Mouse (Mus musculus) heart, embryonic 11.5 days (tissue): ENCODE measurements at regions not wholly inside any gene's neighbourhood (a gene's known extent, or its start where the extent isn't known, plus 50 kb on each side); places are given as distances from the start of the nearest gene placed in this dataset.

ENCODE experiments used
- ATAC-seq: fragments of 200-750 bp; cut with Nextera tagmentation; replicated peaks from 2 replicates; pipeline ENCODE4 v1.8.0; 2017; ENCODE audit warnings: moderate library complexity; ENCODE audit not compliant: insufficient number of reproducible peaks, low FRiP score, low TSS enrichment
- H3K27ac ChIP-seq: fragments of 300-500 bp; sonication (generic); 2 replicates; pipeline ENCODE4 v1.5.1; 2014; ENCODE audit warnings: mild to moderate bottlenecking, low read depth, low read length
- H3K27me3 ChIP-seq: fragments of 300-500 bp; sonication (generic); 2 replicates; pipeline ENCODE4 v1.6.1; 2014; ENCODE audit warnings: mild to moderate bottlenecking, low read length, mixed read lengths; ENCODE audit not compliant: control insufficient read depth, insufficient read depth
- H3K36me3 ChIP-seq: fragments of 300-500 bp; sonication (generic); 2 replicates; pipeline ENCODE4 v1.6.1; 2014; ENCODE audit warnings: mild to moderate bottlenecking, low read length, moderate library complexity, mixed read lengths; ENCODE audit not compliant: control insufficient read depth, insufficient read depth
- H3K4me1 ChIP-seq: fragments of 300-500 bp; sonication (generic); 2 replicates; pipeline ENCODE4 v1.6.1; 2014; ENCODE audit warnings: low read length; ENCODE audit not compliant: control insufficient read depth, insufficient read depth
- H3K4me2 ChIP-seq: fragments of 300-500 bp; sonication (generic); 2 replicates; pipeline ENCODE4 v1.6.1; 2014; ENCODE audit warnings: mild to moderate bottlenecking, moderate library complexity
- H3K4me3 ChIP-seq: fragments of 300-500 bp; sonication (generic); 2 replicates; pipeline ENCODE4 v1.5.1; 2014; ENCODE audit warnings: low read depth, low read length
- H3K9ac ChIP-seq: fragments of 300-500 bp; sonication (generic); 2 replicates; pipeline ENCODE4 v1.6.1; 2014; ENCODE audit warnings: mild to moderate bottlenecking, low read depth, low read length, moderate library complexity
- H3K9me3 ChIP-seq: fragments of 300-500 bp; sonication (generic); replicated peaks from 2 replicates; pipeline ENCODE4 v1.6.1; 2016; ENCODE audit warnings: low read length; ENCODE audit not compliant: control insufficient read depth
- whole genome bisulfite sequencing: fragments of 180-500 bp; shearing (Covaris S2); extraction: QIAGEN DNeasy Blood & Tissue Kit; methylation state at CpG from one replicate; pipeline ENCODE4 v1.1.7; 2014; ENCODE audit not compliant: insufficient replicate concordance; 5-methylcytosine and 5-hydroxymethylcytosine counted together

- WGBS, result 58% methylated on average over 4 of the region's 4 CpGs
- Histone ChIP-seq H3K27ac (peak overlapping the region; percentile 52; the same call in 1 of the 2 replicates), H3K9ac (no peak overlapping the region), H3K27me3 (no peaks in the 10 kb centered on the region), H3K9me3 (no peaks in the 10 kb centered on the region), H3K36me3 (no peaks in the 10 kb centered on the region), H3K4me1 (peaks cover 14% of the 10 kb centered on the region), H3K4me3 (no peak overlapping the region), H3K4me2 (no peak overlapping the region)
- ATAC-seq, result no peak
Observed at GRCm38 (mm10) chr16:91970461-91970860, 87.6 kb upstream of the Mrps6 start.

GRCm38 (mm10) chr16:91973183-91973582, 84.9 kb upstream of the Mrps6 start:
- Histone ChIP-seq H3K9ac (no peak overlapping the region), H3K27ac (no peak overlapping the region), H3K4me1 (peaks cover 15% of the 10 kb centered on the region), H3K4me2 (no peak overlapping the region), H3K36me3 (no peaks in the 10 kb centered on the region), H3K9me3 (no peaks in the 10 kb centered on the region), H3K27me3 (no peaks in the 10 kb centered on the region), H3K4me3 (no peak overlapping the region)
- no peak for ATAC-seq
- WGBS, result 90% methylated on average over 8 of the region's 9 CpGs

- Histone ChIP-seq H3K4me2 (no peak overlapping the region), H3K9me3 (no peaks in the 10 kb centered on the region), H3K27ac (no peak overlapping the region), H3K27me3 (no peaks in the 10 kb centered on the region), H3K4me3 (no peak overlapping the region), H3K4me1 (peaks cover 9% of the 10 kb centered on the region), H3K9ac (no peak overlapping the region), H3K36me3 (no peaks in the 10 kb centered on the region)
- WGBS, result 60% methylated on average over 8 of the region's 8 CpGs
- no peak for ATAC-seq
Observed at GRCm38 (mm10) chr16:91976194-91976805, 81.8 kb upstream of the Mrps6 start.

DNA sequence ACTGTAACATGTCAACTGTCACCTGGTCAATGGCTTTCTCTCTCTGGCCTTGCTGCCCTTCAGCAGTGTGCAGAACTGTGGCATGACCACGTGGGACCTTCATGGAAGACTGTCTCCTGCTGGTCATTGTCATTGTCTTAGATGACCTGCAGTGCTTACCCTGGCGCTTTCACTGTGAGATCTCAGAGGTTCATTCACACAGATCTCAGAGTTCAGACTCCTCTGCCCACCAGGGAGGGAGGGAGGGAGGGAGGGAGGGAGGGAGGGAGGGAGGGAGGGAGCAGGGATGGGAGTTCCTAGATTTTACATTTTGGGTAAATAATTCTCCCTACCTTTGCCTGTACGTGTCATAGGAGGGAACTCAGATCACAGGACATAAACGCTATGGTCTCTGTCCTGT, 79.6 kb upstream of the Mrps6 start:
- Histone ChIP-seq H3K27ac (peak overlapping the region; percentile 71), H3K9ac (peak overlapping the region; percentile 49; the same call in 1 of the 2 replicates), H3K36me3 (no peaks in the 10 kb centered on the region), H3K4me3 (no peak overlapping the region), H3K4me2 (no peak overlapping the region; the same call in 1 of the 2 replicates), H3K27me3 (no peaks in the 10 kb centered on the region), H3K9me3 (no peaks in the 10 kb centered on the region), H3K4me1 (peaks cover 11% of the 10 kb centered on the region)
- WGBS, result 21% methylated on average over 4 of the region's 4 CpGs
- ATAC-seq, result no peak

GRCm38 (mm10) chr16:91978846-91979245, 79.2 kb upstream of the Mrps6 start:
- WGBS, result 30% methylated on average over 5 of the region's 5 CpGs
- Histone ChIP-seq H3K9ac (peak overlapping the region; percentile 49; the same call in 1 of the 2 replicates), H3K36me3 (no peaks in the 10 kb centered on the region), H3K4me2 (no peak overlapping the region; the same call in 1 of the 2 replicates), H3K27me3 (no peaks in the 10 kb centered on the region), H3K4me1 (peaks cover 11% of the 10 kb centered on the region), H3K27ac (peak overlapping the region; percentile 71), H3K4me3 (no peak overlapping the region), H3K9me3 (no peaks in the 10 kb centered on the region)
- ATAC-seq, result no peak

DNA sequence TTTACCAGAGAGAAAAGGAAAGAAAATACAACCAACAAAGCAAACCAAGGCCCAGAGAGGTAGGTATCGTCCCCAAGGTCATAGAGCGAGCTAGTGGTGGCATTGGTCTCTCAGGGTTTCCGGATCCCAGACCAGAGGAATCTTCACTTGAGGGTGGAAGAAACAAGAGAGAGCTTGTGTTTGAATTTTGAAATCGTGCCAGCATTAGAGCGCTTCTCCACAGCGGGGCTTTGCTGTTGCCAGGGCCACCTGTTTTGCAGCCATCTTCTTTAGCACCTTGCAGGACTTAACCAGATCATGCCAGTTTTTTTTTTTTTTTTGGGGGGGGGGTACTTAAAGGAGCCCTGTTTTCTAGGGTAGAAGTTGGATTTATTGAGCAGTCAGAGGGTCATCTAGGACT, 77.6 kb upstream of the Mrps6 start:
- ATAC-seq, result no peak
- Histone ChIP-seq H3K4me1 (peaks cover 11% of the 10 kb centered on the region), H3K27me3 (no peaks in the 10 kb centered on the region), H3K4me2 (no peak overlapping the region), H3K9me3 (no peaks in the 10 kb centered on the region), H3K9ac (no peak overlapping the region), H3K27ac (no peak overlapping the region), H3K36me3 (no peaks in the 10 kb centered on the region), H3K4me3 (no peak overlapping the region)
- WGBS, result 83% methylated on average over 6 of the region's 6 CpGs

- H3K27me3 ChIP-seq, result no peaks in the 10 kb centered on the region
- no peaks in the 10 kb centered on the region for H3K9me3 ChIP-seq
- no peak overlapping the region for H3K27ac ChIP-seq
- peaks cover 3% of the 10 kb centered on the region; the same call in 1 of the 2 replicates for H3K4me1 ChIP-seq
- no peak overlapping the region for H3K4me2 ChIP-seq
- no peaks in the 10 kb centered on the region for H3K36me3 ChIP-seq
- no peak for ATAC-seq
- 83% methylated on average over 12 of the region's 12 CpGs for WGBS
- no peak overlapping the region for H3K4me3 ChIP-seq
- no peak overlapping the region for H3K9ac ChIP-seq
Observed at GRCm38 (mm10) chr16:91985211-91985610, 72.9 kb upstream of the Mrps6 start.

DNA sequence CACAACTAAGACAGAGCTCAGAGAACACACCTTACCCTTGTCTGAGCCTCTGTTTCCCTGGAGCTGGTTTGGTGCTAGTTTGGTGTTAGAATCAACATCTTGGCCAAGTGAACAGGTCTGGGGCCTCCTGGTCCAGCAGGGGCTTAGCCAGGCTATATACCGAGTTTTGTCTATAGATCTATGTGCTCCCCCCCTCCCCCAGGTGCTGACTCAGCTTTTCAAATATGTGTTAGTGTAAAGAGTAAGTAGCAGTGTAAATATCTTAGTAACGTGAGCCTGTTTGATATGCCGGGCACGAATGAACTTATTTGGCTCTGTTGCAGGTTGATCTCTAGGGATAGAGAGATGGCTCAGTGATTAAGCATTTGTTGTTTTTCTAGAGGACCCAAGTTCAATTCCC, 68.7 kb upstream of the Mrps6 start:
- H3K27me3 ChIP-seq, result no peaks in the 10 kb centered on the region
- no peak overlapping the region for H3K4me3 ChIP-seq
- no peak for ATAC-seq
- H3K27ac ChIP-seq, result no peak overlapping the region
- no peak overlapping the region for H3K9ac ChIP-seq
- H3K4me2 ChIP-seq, result no peak overlapping the region
- 80% methylated on average over 4 of the region's 4 CpGs for WGBS
- H3K4me1 ChIP-seq, result no peaks in the 10 kb centered on the region
- no peaks in the 10 kb centered on the region for H3K9me3 ChIP-seq
- no peaks in the 10 kb centered on the region for H3K36me3 ChIP-seq
